Mouse (Mus musculus): Measurements from ENCODE around the gene Hoxa10. TPM values are rescaled to one million over a fixed set of nuclear protein-coding genes. Genes with fewer than 3 reads are reported as not detected.

Hoxa10 gene
- total and polyA plus RNA-seq, 2 experiments = not detected

- Histone ChIP-seq H3K79me2 (ENCODE audit: control insufficient read depth, insufficient read depth, low read length) (no peaks in the 10 kb centered on the region), H3K36me3 (ENCODE audit: control insufficient read depth, insufficient read depth, low read length) (no peaks in the 10 kb centered on the region), H3K27me3 (ENCODE audit: control insufficient read depth, insufficient read depth, low read length) (peaks cover 47% of the 10 kb centered on the region), H3K4me3 (ENCODE audit: insufficient read depth, low read depth, low read length) (no peak overlapping the region), H3K27ac (replicated peaks; ENCODE audit: insufficient read depth, low read depth, low read length) (no peak overlapping the region), H3K9ac (ENCODE audit: low read depth, low read length) (no peak overlapping the region), H3K4me1 (ENCODE audit: control insufficient read depth, insufficient read depth, low read length) (0 out of 2 replicates have a peak, but pooled peaks cover 2% of the 10 kb centered on the region)
- DNase-seq (ENCODE audit: extremely low read depth, low read depth, low spot score) = no peak
- 6% methylated on average over 18 of the region's 18 CpGs for WGBS
- TF ChIP-seq POLR2A (IDR thresholded peaks at IDR 0.05; ENCODE audit: extremely low read depth, insufficient read depth, low read length) (no peak), CTCF (IDR thresholded peaks at IDR 0.05; ENCODE audit: low read depth, low read length) (no peak)
Observed at GRCm38 (mm10) chr6:52265306-52265912, 24.8 kb upstream of the Hoxa10 start.

DNA sequence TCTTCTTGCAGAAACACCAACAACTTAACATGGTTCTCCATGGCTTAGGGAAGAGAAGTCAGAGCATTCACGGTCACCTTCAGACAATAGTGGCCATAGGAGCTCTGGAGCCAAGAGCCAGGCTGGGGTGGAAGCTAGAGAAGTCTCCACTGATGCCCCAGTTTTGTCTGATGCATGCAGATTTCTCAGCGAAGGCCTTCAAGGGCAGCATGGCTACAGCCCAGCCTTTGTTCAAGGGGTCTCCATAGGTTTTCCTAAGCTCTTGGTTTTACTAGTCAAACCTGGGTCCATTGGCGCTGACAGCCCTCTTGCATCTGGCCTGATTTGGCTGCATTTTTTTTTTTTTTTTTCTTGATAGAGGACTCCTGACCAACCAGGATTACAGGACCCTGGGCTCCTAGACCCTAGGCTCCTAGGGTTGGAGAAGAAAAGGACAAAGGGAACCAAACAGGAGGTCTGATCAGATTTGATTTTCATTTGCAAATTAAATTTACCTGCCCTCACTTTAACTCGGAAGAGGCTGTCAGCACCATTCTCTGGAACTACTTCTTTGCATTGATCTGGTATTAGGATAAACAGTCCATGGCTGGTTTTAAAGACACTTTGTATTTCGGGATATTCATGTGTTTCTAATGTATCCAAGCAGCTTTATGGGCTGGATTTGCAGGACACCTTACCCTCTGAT, 23.6 kb upstream of the Hoxa10 start:
- DNase-seq (ENCODE audit: extremely low read depth, low read depth, low spot score) = no peak
- no peak overlapping the region for H3K27ac ChIP-seq (replicated peaks; ENCODE audit: insufficient read depth, low read depth, low read length)
- H3K36me3 ChIP-seq (ENCODE audit: control insufficient read depth, insufficient read depth, low read length) = no peaks in the 10 kb centered on the region
- 12% methylated on average over 5 of the region's 5 CpGs for WGBS
- peaks cover 47% of the 10 kb centered on the region for H3K27me3 ChIP-seq (ENCODE audit: control insufficient read depth, insufficient read depth, low read length)
- no peak overlapping the region for H3K9ac ChIP-seq (ENCODE audit: low read depth, low read length)
- H3K79me2 ChIP-seq (ENCODE audit: control insufficient read depth, insufficient read depth, low read length) = no peaks in the 10 kb centered on the region
- H3K4me3 ChIP-seq (ENCODE audit: insufficient read depth, low read depth, low read length) = no peak overlapping the region
- TF ChIP-seq POLR2A (IDR thresholded peaks at IDR 0.05; ENCODE audit: extremely low read depth, insufficient read depth, low read length) (no peak), CTCF (IDR thresholded peaks at IDR 0.05; ENCODE audit: low read depth, low read length) (no peak)
- H3K4me1 ChIP-seq (ENCODE audit: control insufficient read depth, insufficient read depth, low read length) = 0 out of 2 replicates have a peak, but pooled peaks cover 2% of the 10 kb centered on the region

DNA sequence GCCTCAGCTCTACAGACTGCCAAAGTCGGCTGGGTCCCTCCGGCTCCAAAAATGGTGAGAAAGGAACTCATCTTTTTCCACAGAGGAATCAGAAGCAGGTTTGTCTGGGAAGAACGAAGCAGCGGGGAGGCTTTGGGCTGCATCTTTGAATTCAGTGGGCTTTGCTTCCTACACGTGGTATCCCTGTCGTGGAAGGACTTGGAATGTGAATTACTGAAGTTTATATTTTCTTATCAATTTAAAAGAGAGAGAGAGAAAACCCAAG, 22.6 kb upstream of the Hoxa10 start:
- 4% methylated on average over 6 of the region's 6 CpGs for WGBS
- Histone ChIP-seq H3K36me3 (ENCODE audit: control insufficient read depth, insufficient read depth, low read length) (no peaks in the 10 kb centered on the region), H3K79me2 (ENCODE audit: control insufficient read depth, insufficient read depth, low read length) (no peaks in the 10 kb centered on the region), H3K4me3 (ENCODE audit: insufficient read depth, low read depth, low read length) (no peak overlapping the region), H3K27ac (replicated peaks; ENCODE audit: insufficient read depth, low read depth, low read length) (no peak overlapping the region), H3K27me3 (ENCODE audit: control insufficient read depth, insufficient read depth, low read length) (peaks cover 47% of the 10 kb centered on the region), H3K4me1 (ENCODE audit: control insufficient read depth, insufficient read depth, low read length) (0 out of 2 replicates have a peak, but pooled peaks cover 2% of the 10 kb centered on the region), H3K9ac (ENCODE audit: low read depth, low read length) (no peak overlapping the region)
- DNase-seq (ENCODE audit: extremely low read depth, low read depth, low spot score) = no peak
- no peak for TF ChIP-seq CTCF (IDR thresholded peaks at IDR 0.05; ENCODE audit: low read depth, low read length)
- no peak for TF ChIP-seq POLR2A (IDR thresholded peaks at IDR 0.05; ENCODE audit: extremely low read depth, insufficient read depth, low read length)

- WGBS = 3% methylated on average over 24 of the region's 24 CpGs
- DNase-seq (ENCODE audit: extremely low read depth, low read depth, low spot score) = no peak
- peaks cover 45% of the 10 kb centered on the region for H3K27me3 ChIP-seq (ENCODE audit: control insufficient read depth, insufficient read depth, low read length)
Observed at GRCm38 (mm10) chr6:52262463-52263320, 22.0 kb upstream of the Hoxa10 start.

GRCm38 (mm10) chr6:52261751-52262462, 21.3 kb upstream of the Hoxa10 start:
- no peaks in the 10 kb centered on the region for H3K36me3 ChIP-seq (ENCODE audit: control insufficient read depth, insufficient read depth, low read length)
- DNase-seq (ENCODE audit: extremely low read depth, low read depth, low spot score) = no peak
- H3K27me3 ChIP-seq (ENCODE audit: control insufficient read depth, insufficient read depth, low read length) = peaks cover 45% of the 10 kb centered on the region
- WGBS = 7% methylated on average over 9 of the region's 9 CpGs
- H3K4me1 ChIP-seq (ENCODE audit: control insufficient read depth, insufficient read depth, low read length) = 0 out of 2 replicates have a peak, but pooled peaks cover 2% of the 10 kb centered on the region
- no peak overlapping the region for H3K9ac ChIP-seq (ENCODE audit: low read depth, low read length)
- H3K4me3 ChIP-seq (ENCODE audit: insufficient read depth, low read depth, low read length) = no peak overlapping the region
- no peaks in the 10 kb centered on the region for H3K79me2 ChIP-seq (ENCODE audit: control insufficient read depth, insufficient read depth, low read length)
- H3K27ac ChIP-seq (replicated peaks; ENCODE audit: insufficient read depth, low read depth, low read length) = no peak overlapping the region
- no peak for TF ChIP-seq CTCF (IDR thresholded peaks at IDR 0.05; ENCODE audit: low read depth, low read length)
- TF ChIP-seq POLR2A (IDR thresholded peaks at IDR 0.05; ENCODE audit: extremely low read depth, insufficient read depth, low read length) = no peak

More at GRCm38 (mm10) chr6:52262463-52263320, 22.0 kb upstream of the Hoxa10 start:
- no peaks in the 10 kb centered on the region for H3K79me2 ChIP-seq (ENCODE audit: control insufficient read depth, insufficient read depth, low read length)
- no peaks in the 10 kb centered on the region for H3K36me3 ChIP-seq (ENCODE audit: control insufficient read depth, insufficient read depth, low read length)
- no peak for TF ChIP-seq POLR2A (IDR thresholded peaks at IDR 0.05; ENCODE audit: extremely low read depth, insufficient read depth, low read length)
- no peak for TF ChIP-seq CTCF (IDR thresholded peaks at IDR 0.05; ENCODE audit: low read depth, low read length)
- no peak overlapping the region for H3K9ac ChIP-seq (ENCODE audit: low read depth, low read length)
- H3K4me3 ChIP-seq (ENCODE audit: insufficient read depth, low read depth, low read length) = no peak overlapping the region
- 0 out of 2 replicates have a peak, but pooled peaks cover 2% of the 10 kb centered on the region for H3K4me1 ChIP-seq (ENCODE audit: control insufficient read depth, insufficient read depth, low read length)
- no peak overlapping the region for H3K27ac ChIP-seq (replicated peaks; ENCODE audit: insufficient read depth, low read depth, low read length)
